ENCODE assay signal across 8 mouse cellular contexts in genomic region chrX:53716323-53717182, GRCm38 (mm10). TPM values are rescaled to one million over a fixed set of nuclear protein-coding genes. Genes with fewer than 3 reads are reported as not detected.
A peak's percentile ranks its signal among the peaks of the same experiment; 100 is the strongest.
DNase-seq lines count a peak whose midpoint lies in the region; ATAC-seq lines count a peak whose summit lies in the region.

No protein-coding gene starts in this region.

- no peaks in the 10 kb centered on the region for H3K27me3 ChIP-seq in hindbrain, embryonic 13.5 days
- H3K27me3 ChIP-seq in lung, embryonic 16.5 days (ENCODE audit: control insufficient read depth, insufficient read depth, low read depth, low read length), result no peaks in the 10 kb centered on the region

- H3K4me1 ChIP-seq in hindbrain, embryonic 13.5 days (replicated peaks), result peaks cover 3% of the 10 kb centered on the region; the same call in 1 of the 2 replicates
- no peaks in the 10 kb centered on the region for H3K4me1 ChIP-seq in lung, embryonic 16.5 days (replicated peaks; ENCODE audit: control insufficient read depth, insufficient read depth, low read length)

- H3K36me3 ChIP-seq in hindbrain, embryonic 13.5 days, result no peaks in the 10 kb centered on the region
- H3K36me3 ChIP-seq in lung, embryonic 16.5 days (ENCODE audit: control insufficient read depth, insufficient read depth, low read length), result no peaks in the 10 kb centered on the region

- peak overlapping the region; percentile 66 for H3K9ac ChIP-seq in hindbrain, embryonic 13.5 days
- H3K9ac ChIP-seq in lung, embryonic 16.5 days (ENCODE audit: low read length), result peak overlapping the region; percentile 21

- H3K4me3 ChIP-seq in hindbrain, embryonic 13.5 days, result peak overlapping the region; percentile 37
- H3K4me3 ChIP-seq in lung, embryonic 16.5 days (ENCODE audit: low read length), result peak overlapping the region; percentile 39

- no peaks in the 10 kb centered on the region for H3K9me3 ChIP-seq in hindbrain, embryonic 13.5 days
- no peaks in the 10 kb centered on the region for H3K9me3 ChIP-seq in lung, embryonic 16.5 days (ENCODE audit: control insufficient read depth, low read length)

- peak; percentile 87 for ATAC-seq in hindbrain, embryonic 13.5 days (ENCODE audit: low FRiP score)
- peak; percentile 65 for ATAC-seq in lung, embryonic 16.5 days (ENCODE audit: low read depth)

- H3K4me2 ChIP-seq in hindbrain, embryonic 13.5 days, result peak overlapping the region; percentile 61
- peak overlapping the region; percentile 60 for H3K4me2 ChIP-seq in lung, embryonic 16.5 days (ENCODE audit: low read depth, low read length)

- peak; percentile 33 for DNase-seq in Muller cell, postnatal 12 days (ENCODE audit: inconsistent ontology term)
- peak; percentile 80 for DNase-seq in cerebellum, adult 9-11 months
- DNase-seq in frontal cortex, postnatal 14 days (ENCODE audit: low spot score in 2 of 2), result peak; percentile 15 to 20
- DNase-seq in layer of hippocampus, postnatal 10 days (ENCODE audit: low spot score in 2 of 2), result peak; percentile 27 to 30
- peak; percentile 5 for DNase-seq in right cerebral cortex, postnatal 14 days
- no peak for DNase-seq in natural killer cell, adult 2 months (ENCODE audit: low spot score in 2 of 2)

- H3K27ac ChIP-seq in hindbrain, embryonic 13.5 days, result no peak overlapping the region; the same call in 1 of the 2 replicates
- H3K27ac ChIP-seq in lung, embryonic 16.5 days (ENCODE audit: low read length), result no peak overlapping the region

- 24% methylated on average over 46 of the region's 49 CpGs for WGBS in hindbrain, embryonic 13.5 days
- WGBS in lung, embryonic 16.5 days, result 22% methylated on average over 33 of the region's 49 CpGs

RNA-seq across cellular contexts. Expression of gene 4930502E18Rik, which starts 8.1 kb away (rescaled TPM):
- polyA plus RNA-seq in hindbrain, embryonic 13.5 days (2015; fragmentation: Nextera tagmentation; extraction: Ambion mirVana), result 0.13 and 0.23 TPM in 2 replicates
- total RNA-seq in layer of hippocampus, postnatal 10 days (2021), result under 1 TPM in 1 of 2 experiments, not detected in 1; 0.31 TPM
- polyA plus RNA-seq in lung, embryonic 16.5 days (2015; fragmentation: Nextera tagmentation; extraction: Ambion mirVana), result not detected in 2 replicates

RNA-seq across cellular contexts. Expression of gene 1700013H16Rik, which starts 41.1 kb away (rescaled TPM):
- not detected in 2 replicates for polyA plus RNA-seq in hindbrain, embryonic 13.5 days (2015; fragmentation: Nextera tagmentation; extraction: Ambion mirVana)
- not detected for total RNA-seq in layer of hippocampus, postnatal 10 days (2021)
- polyA plus RNA-seq in lung, embryonic 16.5 days (2015; fragmentation: Nextera tagmentation; extraction: Ambion mirVana), result not detected in 2 replicates

RNA-seq across cellular contexts. Expression of gene Rtl8b, which starts 46.3 kb away (rescaled TPM):
- polyA plus RNA-seq in hindbrain, embryonic 13.5 days (2015; fragmentation: Nextera tagmentation; extraction: Ambion mirVana), result 154 and 172 TPM in 2 replicates
- total RNA-seq in layer of hippocampus, postnatal 10 days (2021), result 100 to 1,000 TPM; 168 to 188 TPM
- 73.3 and 75.5 TPM in 2 replicates for polyA plus RNA-seq in lung, embryonic 16.5 days (2015; fragmentation: Nextera tagmentation; extraction: Ambion mirVana)

RNA-seq across cellular contexts. Expression of gene Zfp36l3, which starts 59.6 kb away (rescaled TPM):
- polyA plus RNA-seq in hindbrain, embryonic 13.5 days (2015; fragmentation: Nextera tagmentation; extraction: Ambion mirVana), result not detected in 2 replicates
- not detected for total RNA-seq in layer of hippocampus, postnatal 10 days (2021)
- not detected in 2 replicates for polyA plus RNA-seq in lung, embryonic 16.5 days (2015; fragmentation: Nextera tagmentation; extraction: Ambion mirVana)

Comparison
In these comparisons a context has a peak if more than half of its experiments do, and no peak if none do; other contexts are left out.
1. DNase-seq: peak in Muller cell, postnatal 12 days (single experiment), cerebellum, adult 9-11 months (single experiment), frontal cortex, postnatal 14 days (2 of 2), layer of hippocampus, postnatal 10 days (2 of 2) and right cerebral cortex, postnatal 14 days (single experiment); none in natural killer cell, adult 2 months (0 of 2).